Mouse (Mus musculus): ENCODE data around the gene Cnnm4. TPM values are rescaled to one million over a fixed set of nuclear protein-coding genes. Genes with fewer than 3 reads are reported as not detected.
A peak's percentile ranks its signal among the peaks of the same experiment; 100 is the strongest.

Cnnm4 gene
- total and polyA plus RNA-seq, 3 experiments: 7.8 to 8.5 TPM; not detected in 1

GRCm38 (mm10) chr1:36534595-36535058, 63.2 kb downstream of the Cnnm4 start:
- Histone ChIP-seq H3K27ac (ENCODE audit: control insufficient read depth, low read depth, low read length) (no peak overlapping the region), H3K9ac (ENCODE audit: control insufficient read depth, low read depth, low read length, poor library complexity, severe bottlenecking) (no peak overlapping the region), H3K9me3 (replicated peaks; ENCODE audit: insufficient read depth, low read length) (no peaks in the 10 kb centered on the region), H3K27me3 (ENCODE audit: control insufficient read depth in 1 of 2, insufficient read depth in 2 of 2, low read length in 2 of 2) (no peaks in the 10 kb centered on the region), H3K36me3 (ENCODE audit: control insufficient read depth in 1 of 2, insufficient read depth in 2 of 2, low read length in 2 of 2) (no peaks in the 10 kb centered on the region), H3K79me2 (ENCODE audit: control insufficient read depth, insufficient read depth, low read length, poor library complexity) (no peaks in the 10 kb centered on the region), H3K4me1 (ENCODE audit: control insufficient read depth in 1 of 2, insufficient read depth in 2 of 2, low read length in 2 of 2) (peaks cover 0 to 4% of the 10 kb centered on the region in 2 experiments; a peak in 2 of 4 replicates), H3K4me3 (ENCODE audit: control insufficient read depth in 1 of 2, insufficient read depth in 1 of 2, low read depth in 2 of 2, low read length in 2 of 2) (no peak overlapping the region)
- peak; percentile 29 for DNase-seq (ENCODE audit: low read depth, low spot score)
- no peak for TF ChIP-seq POLR2AphosphoS2 (IDR thresholded peaks at IDR 0.05; ENCODE audit: low read length)

- Histone ChIP-seq H3K4me1 (ENCODE audit: control insufficient read depth in 1 of 2, insufficient read depth in 2 of 2, low read length in 2 of 2) (peaks cover 0 to 4% of the 10 kb centered on the region in 2 experiments; a peak in 2 of 4 replicates), H3K9me3 (replicated peaks; ENCODE audit: insufficient read depth, low read length) (no peaks in the 10 kb centered on the region), H3K36me3 (ENCODE audit: control insufficient read depth in 1 of 2, insufficient read depth in 2 of 2, low read length in 2 of 2) (no peaks in the 10 kb centered on the region), H3K4me3 (ENCODE audit: control insufficient read depth in 1 of 2, insufficient read depth in 1 of 2, low read depth in 2 of 2, low read length in 2 of 2) (no peak overlapping the region), H3K79me2 (ENCODE audit: control insufficient read depth, insufficient read depth, low read length, poor library complexity) (no peaks in the 10 kb centered on the region), H3K9ac (ENCODE audit: control insufficient read depth, low read depth, low read length, poor library complexity, severe bottlenecking) (no peak overlapping the region), H3K27me3 (ENCODE audit: control insufficient read depth in 1 of 2, insufficient read depth in 2 of 2, low read length in 2 of 2) (no peaks in the 10 kb centered on the region), H3K27ac (ENCODE audit: control insufficient read depth, low read depth, low read length) (no peak overlapping the region)
- TF ChIP-seq CTCF (IDR thresholded peaks at IDR 0.05 in 2 of 3, conservative IDR thresholded peaks at IDR 0.05 in 1 of 3; ENCODE audit: control insufficient read depth in 1 of 3, insufficient read depth in 1 of 3, low read depth in 2 of 3, low read length in 3 of 3, poor library complexity in 1 of 3, severe bottlenecking in 1 of 3) (no peak), MEF2A (IDR thresholded peaks at IDR 0.05; ENCODE audit: extremely low read depth, insufficient replicate concordance, low read depth, low read length, poor library complexity, severe bottlenecking) (no peak), SMC3 (IDR thresholded peaks at IDR 0.05; ENCODE audit: low read depth, low read length) (no peak), ZMIZ1 (IDR thresholded peaks at IDR 0.05; ENCODE audit: low read depth, low read length) (no peak), TAL1 (IDR thresholded peaks at IDR 0.05; ENCODE audit: low read length) (no peak), MYB (IDR thresholded peaks at IDR 0.05; ENCODE audit: low read depth, low read length) (no peak), ZKSCAN1 (IDR thresholded peaks at IDR 0.05; ENCODE audit: low read depth, low read length) (no peak), CHD2 (IDR thresholded peaks at IDR 0.05; ENCODE audit: low read length) (no peak), USF2 (IDR thresholded peaks at IDR 0.05; ENCODE audit: borderline replicate concordance in 1 of 2, insufficient read depth in 1 of 2, low read depth in 1 of 2, low read length in 2 of 2) (no peak), POLR2AphosphoS5 (IDR thresholded peaks at IDR 0.05; ENCODE audit: borderline replicate concordance, low read depth, low read length) (no peak), EP300 (IDR thresholded peaks at IDR 0.05; ENCODE audit: low read depth in 1 of 2, low read length in 2 of 2) (no peak), KAT2A (conservative IDR thresholded peaks at IDR 0.05; ENCODE audit: low read depth, low read length) (no peak), RAD21 (IDR thresholded peaks at IDR 0.05; ENCODE audit: low read depth, low read length) (no peak)
- no peak for DNase-seq (ENCODE audit: low read depth, low spot score)
Measured at GRCm38 (mm10) chr1:36535477-36536396, 64.3 kb downstream of the Cnnm4 start.
